Mouse (Mus musculus): ENCODE results near the gene Gfy. TPM values are rescaled to one million over a fixed set of nuclear protein-coding genes. Genes with fewer than 3 reads are reported as not detected.
A peak's percentile ranks its signal among the peaks of the same experiment; 100 is the strongest.

The Gfy gene
- total RNA-seq, 2 experiments from 2014 or later = 0.38 TPM; not detected in 1

- no peak for DNase-seq
- intact Hi-C loops (cut with DNase I) = no loop called here
These were observed 9.9 kb downstream of the Gfy start for GRCm38 (mm10) chr7:45169495-45169894.

DNA sequence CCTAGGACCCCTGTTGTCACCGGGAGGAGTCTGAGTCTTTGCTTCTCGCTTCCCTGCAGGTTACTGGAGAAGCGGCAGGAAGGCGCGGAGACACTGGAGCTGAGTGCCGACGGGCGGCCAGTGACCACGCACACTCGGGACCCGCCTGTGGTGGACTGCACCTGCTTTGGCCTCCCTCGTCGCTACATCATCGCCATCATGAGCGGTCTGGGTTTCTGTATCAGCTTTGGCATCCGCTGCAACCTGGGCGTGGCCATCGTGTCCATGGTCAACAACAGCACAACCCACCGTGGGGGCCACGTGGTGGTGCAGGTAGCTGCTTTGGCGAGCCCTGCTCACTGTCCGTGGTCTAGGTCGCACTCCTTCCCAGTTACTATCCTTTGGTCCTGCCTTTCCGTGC is 10.7 kb downstream of the Gfy start:
- DNase-seq = no peak
- intact Hi-C loops (cut with DNase I) = no loop called here

DNA sequence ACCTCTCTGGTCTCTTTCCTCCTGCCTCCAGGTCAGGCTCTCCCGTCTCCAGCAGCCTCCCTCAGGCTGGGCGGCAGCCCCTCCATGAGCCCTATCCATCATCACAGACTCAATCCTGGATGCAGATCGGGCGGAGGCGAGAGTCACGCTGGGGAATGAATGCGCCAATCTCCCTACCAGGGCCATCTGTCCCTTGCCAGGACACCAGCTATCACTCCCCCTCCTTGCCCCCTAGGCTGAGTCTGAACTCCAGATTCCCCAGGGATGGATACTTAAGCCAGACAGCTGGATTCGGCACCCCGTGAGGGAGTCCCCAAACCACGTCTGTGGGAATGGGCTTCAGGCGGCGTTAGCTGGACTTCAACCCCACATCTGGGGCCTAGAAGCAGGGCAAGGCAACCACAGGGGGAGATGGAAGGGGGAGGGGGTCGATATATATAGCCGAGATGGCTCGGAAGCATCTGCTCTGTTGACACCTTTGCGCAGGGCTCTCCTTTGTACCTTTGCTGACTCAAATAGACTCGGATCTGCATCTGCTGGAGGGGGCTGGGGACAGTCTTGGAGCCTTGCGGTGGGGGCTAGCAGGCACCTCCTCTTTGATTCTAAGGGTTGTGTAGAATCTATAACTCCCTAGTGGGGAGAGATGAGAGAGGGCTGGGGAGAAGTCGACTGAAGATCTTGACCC is 11.5 kb downstream of the Gfy start:
- DNase-seq = no peak
- intact Hi-C loops (cut with DNase I) = no loop called here

DNA sequence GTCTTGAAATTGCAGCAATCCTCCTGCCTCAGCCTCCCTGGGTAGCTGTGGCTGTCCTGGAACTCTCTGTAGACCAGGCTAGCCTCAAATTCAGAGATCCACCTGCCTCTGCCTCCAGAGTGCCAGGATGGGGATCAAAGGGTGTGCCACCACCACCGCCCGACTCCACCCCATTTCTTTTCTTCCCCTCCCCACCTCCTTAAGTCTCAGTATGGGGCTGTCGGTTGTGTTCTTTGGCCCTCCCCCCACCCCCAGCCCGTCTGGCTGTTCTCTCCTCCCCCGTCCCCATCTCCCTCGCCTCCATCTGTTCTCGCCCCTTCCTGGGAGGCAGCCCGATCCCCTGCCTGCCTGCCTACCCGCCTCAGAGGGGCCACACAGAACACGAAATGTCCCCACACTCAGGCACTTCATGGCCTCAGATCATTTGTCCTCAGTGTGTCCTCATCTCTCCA is 12.4 kb downstream of the Gfy start:
- intact Hi-C loops (cut with DNase I) = no loop called here
- no peak for DNase-seq

DNA sequence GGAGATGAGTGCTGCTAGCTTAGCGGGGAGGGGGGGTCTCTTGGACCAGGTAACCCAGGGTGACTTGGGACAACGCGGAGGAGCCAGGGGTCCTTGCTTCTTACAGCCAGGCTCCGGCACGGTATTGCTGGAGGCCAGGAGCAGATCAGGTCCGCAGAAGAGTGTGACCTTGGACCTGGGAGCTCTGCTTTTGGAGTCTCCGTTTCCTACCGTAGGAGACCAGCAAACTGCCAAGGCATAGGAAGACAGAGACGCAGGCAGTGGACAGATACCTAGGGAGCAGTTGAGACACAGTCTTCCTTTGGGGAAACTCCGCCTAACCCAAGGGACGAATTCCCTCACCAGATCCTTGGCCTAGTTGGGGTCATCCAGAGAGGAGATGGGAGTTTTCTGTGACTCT is 13.7 kb downstream of the Gfy start:
- no peak for DNase-seq
- intact Hi-C loops (cut with DNase I) = no loop called here

DNA sequence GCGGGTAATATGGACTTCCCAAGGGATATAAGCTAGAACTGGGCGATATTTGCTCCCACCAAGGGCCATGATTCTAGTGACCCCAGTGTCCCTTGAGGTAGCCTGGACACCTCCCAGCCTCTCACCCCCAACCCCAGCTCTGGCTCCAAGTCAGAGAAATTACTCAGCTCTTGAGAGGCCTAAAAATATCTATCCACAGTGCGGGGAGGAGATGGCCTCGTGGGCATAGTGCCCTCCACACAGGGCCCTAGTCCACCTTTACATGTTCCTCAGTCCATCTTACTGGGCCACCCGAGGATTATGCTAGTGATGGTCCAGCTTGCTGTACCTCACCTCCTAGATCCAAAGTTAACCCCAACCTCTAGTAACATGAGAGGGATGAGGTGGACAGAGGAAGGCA is 14.5 kb downstream of the Gfy start:
- intact Hi-C loops (cut with DNase I) = loop anchor here (5.0 kb wide), 1 partner anchor 132 kb away; no protein-coding TSS in a partner anchor

GRCm38 (mm10) chr7:45163735-45164490 is 15.5 kb downstream of the Gfy start, which contains the start of gene Slc17a7:
Slc17a7 (plus strand) TSS chr7:45163949.
- DNase-seq = no peak
- intact Hi-C loops (cut with DNase I) = loop anchor here (5.0 kb wide), 1 partner anchor 133 kb away; no protein-coding TSS in a partner anchor

More for the DNA sequence above, 14.5 kb downstream of the Gfy start:
- DNase-seq = no peak

- intact Hi-C loops (cut with DNase I) = loop anchor here (5.0 kb wide), 1 partner anchor 134 kb away; no protein-coding TSS in a partner anchor
- no peak for DNase-seq
These were observed 16.3 kb downstream of the Gfy start for GRCm38 (mm10) chr7:45162996-45163615.

DNA sequence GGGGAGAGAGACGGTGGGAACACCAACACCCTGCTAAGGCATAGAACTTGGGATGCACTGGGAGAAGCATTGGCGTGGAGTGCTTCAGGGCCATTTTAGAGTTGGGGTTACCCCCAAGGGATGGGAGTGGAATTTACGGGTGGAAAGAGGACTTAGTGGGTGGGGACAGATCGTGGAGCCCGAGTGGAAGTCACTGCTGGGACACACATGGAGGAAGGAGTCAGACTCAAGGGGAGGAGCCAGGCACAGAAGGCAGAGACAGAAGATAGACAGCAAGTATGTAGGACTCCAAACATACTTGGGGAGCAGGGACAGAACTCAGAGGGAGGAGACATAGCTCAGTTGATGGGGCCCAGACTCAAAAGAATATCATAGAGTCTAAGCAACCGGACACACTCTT is 16.8 kb downstream of the Gfy start:
- intact Hi-C loops (cut with DNase I) = loop anchor here (5.0 kb wide), 1 partner anchor 135 kb away; no protein-coding TSS in a partner anchor
- no peak for DNase-seq

- intact Hi-C loops (cut with DNase I) = loop anchor here (5.0 kb wide), 1 partner anchor 135 kb away; no protein-coding TSS in a partner anchor
- peak; percentile 97 for DNase-seq
These were observed 17.5 kb downstream of the Gfy start for GRCm38 (mm10) chr7:45161612-45162473.

DNA sequence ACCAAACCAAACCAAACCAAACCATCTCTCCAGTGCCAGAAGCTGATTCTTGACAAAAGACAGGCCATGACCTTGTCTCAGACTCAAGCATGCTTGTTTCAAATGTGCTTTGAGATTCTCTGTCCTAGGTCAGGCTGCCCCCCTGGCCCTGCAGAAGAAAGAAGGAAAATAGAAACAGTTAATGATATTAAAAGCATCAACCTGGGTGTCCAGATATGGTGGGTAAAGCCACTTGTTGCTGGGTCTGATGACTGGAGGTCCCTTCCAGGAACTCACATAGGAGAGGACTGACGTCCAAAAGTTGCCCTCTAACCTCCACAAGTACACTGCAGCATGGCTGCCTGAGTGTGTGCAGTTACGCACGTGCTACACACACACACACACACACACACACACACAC is 18.5 kb downstream of the Gfy start:
- intact Hi-C loops (cut with DNase I) = loop anchor here (5.0 kb wide), 1 partner anchor 136 kb away; no protein-coding TSS in a partner anchor
- no peak for DNase-seq

GRCm38 (mm10) chr7:45160316-45160800 is 19.0 kb downstream of the Gfy start:
- no peak for DNase-seq
- intact Hi-C loops (cut with DNase I) = loop anchor here (5.0 kb wide), 1 partner anchor 137 kb away; no protein-coding TSS in a partner anchor

DNA sequence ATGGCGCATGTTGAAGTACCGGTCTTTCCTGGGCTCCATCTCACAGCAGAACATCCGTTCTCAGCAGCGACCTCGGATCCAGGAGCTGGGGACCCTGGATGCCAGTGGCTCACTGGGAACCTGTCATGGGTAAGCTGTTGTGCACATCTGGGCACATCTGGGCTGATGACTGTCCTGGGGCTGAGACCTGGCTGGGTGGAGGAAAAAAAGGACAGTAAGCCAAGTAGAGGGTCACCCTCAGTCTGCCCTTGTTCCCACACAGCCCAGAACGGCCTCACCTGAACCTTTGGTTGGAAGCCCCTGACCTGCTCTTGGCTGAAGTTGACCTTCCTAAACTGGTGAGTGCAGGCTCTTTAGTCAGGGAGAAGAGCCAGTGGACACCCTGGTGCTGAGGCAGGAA is 20.4 kb downstream of the Gfy start:
- no peak for DNase-seq
- intact Hi-C loops (cut with DNase I) = no loop called here

- intact Hi-C loops (cut with DNase I) = no loop called here
- no peak for DNase-seq
These were observed 21.9 kb downstream of the Gfy start for GRCm38 (mm10) chr7:45157459-45157858.

DNA sequence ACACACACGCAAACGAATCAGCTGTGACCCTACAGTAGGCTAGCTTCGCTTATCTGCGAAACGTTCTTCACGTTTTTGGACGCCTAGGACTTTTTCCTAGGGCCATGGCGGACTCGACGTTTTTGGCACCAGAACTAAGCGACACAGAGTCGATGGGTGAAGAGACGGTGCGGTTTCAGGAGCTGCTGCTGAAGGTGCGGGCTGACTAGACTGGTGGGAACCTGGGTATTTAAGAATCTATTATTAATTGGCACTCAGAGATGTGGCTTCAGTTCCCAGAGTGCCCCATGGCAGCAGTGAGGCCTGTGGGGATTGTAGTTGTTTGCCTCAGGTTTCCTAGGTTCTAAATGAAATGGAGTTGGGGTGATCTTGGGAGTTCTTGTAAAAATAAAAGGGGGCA is 23.2 kb downstream of the Gfy start:
- no peak for DNase-seq
- intact Hi-C loops (cut with DNase I) = no loop called here

DNA sequence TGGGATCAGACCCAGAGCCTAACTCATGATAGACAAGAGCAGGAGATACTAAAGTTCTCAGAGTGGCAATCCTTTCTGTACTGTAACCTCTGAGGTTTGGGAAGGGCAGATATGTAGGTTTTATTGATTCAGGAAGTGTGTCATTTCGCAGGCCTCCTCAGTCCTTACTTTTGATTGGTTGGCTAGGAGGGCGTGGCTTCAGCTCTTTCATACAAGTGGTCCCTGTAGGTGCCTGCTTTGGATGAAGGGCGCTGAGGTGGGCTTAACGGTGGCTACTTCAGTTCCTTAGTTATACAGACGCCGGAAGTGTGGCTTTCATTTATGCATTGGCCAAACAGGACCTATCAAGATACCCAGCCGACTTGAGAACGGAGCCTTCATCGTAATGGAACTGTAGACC is 23.8 kb downstream of the Gfy start:
- intact Hi-C loops (cut with DNase I) = no loop called here
- no peak for DNase-seq

DNA sequence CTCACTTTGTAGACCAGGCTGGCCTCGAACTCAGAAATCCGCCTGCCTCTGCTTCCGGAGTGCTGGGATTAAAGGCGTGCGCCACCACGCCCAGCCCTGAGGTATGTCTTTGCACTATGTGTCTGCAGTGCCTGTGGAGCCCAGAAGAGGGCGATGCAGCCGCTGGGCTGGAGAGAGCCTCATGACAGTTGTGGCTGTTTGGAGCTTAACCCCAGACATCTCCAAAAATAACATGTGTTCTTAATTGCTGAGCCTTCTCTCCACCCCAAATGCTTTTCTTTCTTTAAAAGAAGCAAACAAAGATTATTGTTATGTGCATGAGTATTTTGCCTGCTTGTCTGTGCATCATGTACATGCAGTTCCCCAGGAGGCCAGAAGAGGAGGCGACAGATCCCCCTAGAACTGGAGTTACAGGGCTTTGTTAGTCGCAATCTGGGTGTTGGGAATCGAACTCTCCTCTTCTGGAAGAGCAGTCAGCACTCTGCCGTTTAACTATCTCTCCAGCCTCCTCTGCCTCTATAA is 24.3 kb downstream of the Gfy start:
- intact Hi-C loops (cut with DNase I) = no loop called here

GRCm38 (mm10) chr7:45154096-45154992 is 25.0 kb downstream of the Gfy start, which contains the start of the genes Pih1d1 and Aldh16a1:
Pih1d1 (plus strand) TSS chr7:45154303.
Aldh16a1 (minus strand) TSS chr7:45154584.
- DNase-seq = peak; percentile 99
- intact Hi-C loops (cut with DNase I) = no loop called here

More for the DNA sequence above, 24.3 kb downstream of the Gfy start:
- DNase-seq = peak; percentile 69

DNA sequence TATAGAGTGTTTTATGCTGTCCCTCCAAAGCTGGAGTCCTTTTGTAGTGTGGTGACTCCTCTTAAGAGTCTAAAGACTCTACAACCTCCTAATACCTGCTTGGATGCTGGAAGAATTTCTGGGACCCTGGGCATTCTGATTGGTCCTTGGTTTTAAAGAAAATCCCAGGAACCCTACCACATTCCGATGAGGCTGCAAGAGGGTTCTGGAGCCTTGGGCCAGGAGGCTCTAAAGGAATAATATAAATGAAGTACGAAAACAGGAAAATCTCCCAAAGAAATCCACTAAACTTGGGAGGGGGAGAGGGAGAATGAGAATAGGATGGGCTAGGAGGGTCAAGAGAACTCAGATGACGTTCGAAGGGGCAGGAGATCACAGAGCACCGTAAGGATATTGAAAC is 25.8 kb downstream of the Gfy start:
- intact Hi-C loops (cut with DNase I) = no loop called here
- no peak for DNase-seq

All from left cerebral cortex, postnatal 4 days (tissue).